Mouse (Mus musculus): ENCODE results near the gene Lingo4. TPM values are rescaled to one million over a fixed set of nuclear protein-coding genes. Genes with fewer than 3 reads are reported as not detected.

Gene Lingo4
- total and polyA plus RNA-seq, 3 experiments = not detected

GRCm38 (mm10) chr3:94372038-94372437 lies 26.3 kb upstream of the Lingo4 start:
- no peaks in the 10 kb centered on the region for H3K79me2 ChIP-seq (replicated peaks; ENCODE audit: control insufficient read depth, extremely low read depth, insufficient read depth, poor library complexity, severe bottlenecking)

GRCm38 (mm10) chr3:94372641-94373040 lies 25.7 kb upstream of the Lingo4 start, which contains the start of gene Rorc:
Rorc (plus strand) TSS chr3:94372794.
- no peak within 1 kb of the TSS for H3K4me2 ChIP-seq (ENCODE audit: insufficient read depth, low read depth, poor library complexity, severe bottlenecking)
- H3K4me3 ChIP-seq (replicated peaks in 1 of 3; ENCODE audit: low read depth in 2 of 3, low read length in 2 of 3, poor library complexity in 1 of 3) = no peak within 1 kb of the TSS
- in situ Hi-C loops (cut with MboI; ENCODE audit: low pct_ligation_motif_present, low pct_unique_long_range_greater_than_20kb, low sequenced_read_pairs) (no loop called here), dilution Hi-C loops (cut with MboI; ENCODE audit: extremely low pct_ligation_motif_present, extremely low pct_unique_long_range_greater_than_20kb, low sequenced_read_pairs) (no loop called here)
- H3K27me3 ChIP-seq (replicated peaks) = no peaks in the 10 kb centered on the region
- no peak within 1 kb of the TSS for H3K9ac ChIP-seq (ENCODE audit: insufficient read depth, low read depth)
- no peak within 1 kb of the TSS for H3K27ac ChIP-seq (ENCODE audit: insufficient read depth, low read depth)
- no peak for DNase-seq (ENCODE audit: extremely low read depth)
- TF ChIP-seq MXI1 (IDR thresholded peaks at IDR 0.05; ENCODE audit: low read depth, low read length) = no peak
- TF ChIP-seq MAX (IDR thresholded peaks at IDR 0.05; ENCODE audit: low read length) = no peak
- TF ChIP-seq ZKSCAN1 (IDR thresholded peaks at IDR 0.05; ENCODE audit: borderline replicate concordance, low read depth, low read length) = no peak
- TF ChIP-seq KAT2A (IDR thresholded peaks at IDR 0.05; ENCODE audit: insufficient replicate concordance, low read length) = no peak
- TF ChIP-seq MYC (IDR thresholded peaks at IDR 0.05; ENCODE audit: low read depth, low read length) = no peak
- peaks cover 16 to 49% of the 10 kb centered on the region in 2 experiments for H3K4me1 ChIP-seq (ENCODE audit: control insufficient read depth in 1 of 2, insufficient read depth in 2 of 2)
- no peaks in the 10 kb centered on the region for H3K79me2 ChIP-seq (replicated peaks; ENCODE audit: control insufficient read depth, extremely low read depth, insufficient read depth, poor library complexity, severe bottlenecking)
- no peaks in the 10 kb centered on the region for H3K36me3 ChIP-seq (replicated peaks in 1 of 2; ENCODE audit: control insufficient read depth in 1 of 2, insufficient read depth in 1 of 2, low read length in 1 of 2)
- H3K9me3 ChIP-seq (replicated peaks; ENCODE audit: low read length) = no peaks in the 10 kb centered on the region

More at GRCm38 (mm10) chr3:94372038-94372437, 26.3 kb upstream of the Lingo4 start:
- no peak overlapping the region for H3K4me2 ChIP-seq (ENCODE audit: insufficient read depth, low read depth, poor library complexity, severe bottlenecking)
- no peaks in the 10 kb centered on the region for H3K36me3 ChIP-seq (replicated peaks in 1 of 2; ENCODE audit: control insufficient read depth in 1 of 2, insufficient read depth in 1 of 2, low read length in 1 of 2)
- H3K27me3 ChIP-seq (replicated peaks) = no peaks in the 10 kb centered on the region
- in situ Hi-C loops (cut with MboI; ENCODE audit: low pct_ligation_motif_present, low pct_unique_long_range_greater_than_20kb, low sequenced_read_pairs) (no loop called here), dilution Hi-C loops (cut with MboI; ENCODE audit: extremely low pct_ligation_motif_present, extremely low pct_unique_long_range_greater_than_20kb, low sequenced_read_pairs) (no loop called here)
- H3K4me1 ChIP-seq (ENCODE audit: control insufficient read depth in 1 of 2, insufficient read depth in 2 of 2) = peaks cover 12 to 43% of the 10 kb centered on the region in 2 experiments
- H3K4me3 ChIP-seq (replicated peaks in 1 of 3; ENCODE audit: low read depth in 2 of 3, low read length in 2 of 3, poor library complexity in 1 of 3) = no peak overlapping the region
- no peaks in the 10 kb centered on the region for H3K9me3 ChIP-seq (replicated peaks; ENCODE audit: low read length)
- H3K27ac ChIP-seq (ENCODE audit: insufficient read depth, low read depth) = no peak overlapping the region
- H3K9ac ChIP-seq (ENCODE audit: insufficient read depth, low read depth) = no peak overlapping the region
- DNase-seq (ENCODE audit: extremely low read depth) = no peak
- TF ChIP-seq ETS1 (conservative IDR thresholded peaks at IDR 0.05; ENCODE audit: low read depth, low read length) (no peak), POLR2A (IDR thresholded peaks at IDR 0.05; ENCODE audit: low read depth, low read length) (no peak), RCOR1 (conservative IDR thresholded peaks at IDR 0.05; ENCODE audit: low read depth, low read length) (no peak), ELF1 (IDR thresholded peaks at IDR 0.05; ENCODE audit: low read depth, low read length) (no peak), CHD2 (IDR thresholded peaks at IDR 0.05; ENCODE audit: low read length) (no peak), MAFK (IDR thresholded peaks at IDR 0.05; ENCODE audit: insufficient replicate concordance, low read length) (no peak), MAX (IDR thresholded peaks at IDR 0.05; ENCODE audit: low read length) (no peak), SIN3A (IDR thresholded peaks at IDR 0.05; ENCODE audit: low read length) (no peak), ZNF384 (IDR thresholded peaks at IDR 0.05; ENCODE audit: low read depth, low read length) (no peak), KAT2A (IDR thresholded peaks at IDR 0.05; ENCODE audit: insufficient replicate concordance, low read length) (no peak), USF2 (conservative IDR thresholded peaks at IDR 0.05; ENCODE audit: low read depth, low read length) (no peak), JUN (IDR thresholded peaks at IDR 0.05; ENCODE audit: insufficient read depth, low read depth, low read length) (no peak)
